Mouse (Mus musculus) liver, embryonic 12.5 days (tissue): Measurements from ENCODE around the gene Snap47. TPM values are rescaled to one million over a fixed set of nuclear protein-coding genes. Genes with fewer than 3 reads are reported as not detected.

Experiments used
- ATAC-seq: fragments of 200-750 bp; cut with Nextera tagmentation; 2 replicates; pipeline ENCODE4 v1.8.0; 2017; ENCODE audit warnings: moderate number of reproducible peaks, mild to moderate bottlenecking, moderate library complexity
- H3K27ac ChIP-seq: fragments of 300-500 bp; sonication (generic); 2 replicates; pipeline ENCODE4 v1.5.1; 2016; ENCODE audit warnings: mild to moderate bottlenecking
- H3K27me3 ChIP-seq: fragments of 300-500 bp; sonication (generic); replicated peaks from 2 replicates; pipeline ENCODE4 v1.6.1; 2016; ENCODE audit warnings: mild to moderate bottlenecking, moderate library complexity
- H3K36me3 ChIP-seq: fragments of 300-500 bp; sonication (generic); 2 replicates; pipeline ENCODE4 v1.6.1; 2016; ENCODE audit warnings: mild to moderate bottlenecking, moderate library complexity
- H3K4me1 ChIP-seq: fragments of 300-500 bp; sonication (generic); 2 replicates; pipeline ENCODE4 v1.6.1; 2016
- H3K4me2 ChIP-seq: fragments of 300-500 bp; sonication (generic); 2 replicates; pipeline ENCODE4 v1.6.1; 2016; ENCODE audit warnings: mild to moderate bottlenecking, moderate library complexity
- H3K4me3 ChIP-seq: fragments of 300-500 bp; sonication (generic); 2 replicates; pipeline ENCODE4 v1.5.1; 2016; ENCODE audit warnings: mild to moderate bottlenecking, moderate library complexity
- H3K9ac ChIP-seq: fragments of 300-500 bp; sonication (generic); 2 replicates; pipeline ENCODE4 v1.6.1; 2016; ENCODE audit warnings: mild to moderate bottlenecking, moderate library complexity
- H3K9me3 ChIP-seq: fragments of 300-500 bp; sonication (generic); replicated peaks from 2 replicates; pipeline ENCODE4 v1.6.1; 2016; ENCODE audit warnings: mild to moderate bottlenecking, moderate library complexity
- WGBS: fragments of 180-500 bp; shearing (Covaris S2); methylation state at CpG from one replicate; pipeline ENCODE4 v1.1.7; 2016; ENCODE audit not compliant: insufficient replicate concordance; 5-methylcytosine and 5-hydroxymethylcytosine counted together
- polyA plus RNA-seq: library from polyadenylated mRNA; unstranded; fragments of >200 nt; fragmentation: Nextera tagmentation; extraction: Ambion mirVana; gene quantifications from 2 replicates; pipeline ENCODE4 v1.2.1, GENCODE M21; 2016

The Snap47 gene
- polyA plus RNA-seq, 1 experiment from 2014 or later: 34.4 TPM

DNA sequence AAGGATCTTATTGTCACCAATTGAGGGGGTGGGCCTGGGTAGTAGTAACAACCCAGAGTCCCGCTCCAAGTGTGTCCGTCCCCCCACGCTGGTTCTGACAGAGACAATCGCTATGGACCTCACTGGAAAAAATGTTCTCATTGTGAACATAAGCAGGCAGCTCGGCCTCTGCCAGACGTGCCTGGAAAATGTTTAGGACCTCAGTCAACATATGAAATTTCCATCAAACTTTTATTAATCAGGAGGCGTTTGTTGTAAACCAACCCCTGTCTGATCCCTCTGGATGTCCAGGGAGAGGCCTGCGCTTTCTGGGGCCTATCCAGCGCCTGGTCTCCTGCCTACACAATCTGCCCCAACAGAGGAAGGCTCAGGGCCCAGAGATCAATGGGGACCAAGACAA, 87.0 kb downstream of the Snap47 start:
- no peak overlapping the region for H3K4me2 ChIP-seq
- no peaks in the 10 kb centered on the region for H3K36me3 ChIP-seq
- no peak for ATAC-seq
- no peaks in the 10 kb centered on the region for H3K9me3 ChIP-seq
- H3K9ac ChIP-seq: no peak overlapping the region
- 82% methylated on average over 9 of the region's 9 CpGs for WGBS
- no peak overlapping the region for H3K27ac ChIP-seq
- H3K4me1 ChIP-seq: no peaks in the 10 kb centered on the region
- no peak overlapping the region for H3K4me3 ChIP-seq
- no peaks in the 10 kb centered on the region for H3K27me3 ChIP-seq

DNA sequence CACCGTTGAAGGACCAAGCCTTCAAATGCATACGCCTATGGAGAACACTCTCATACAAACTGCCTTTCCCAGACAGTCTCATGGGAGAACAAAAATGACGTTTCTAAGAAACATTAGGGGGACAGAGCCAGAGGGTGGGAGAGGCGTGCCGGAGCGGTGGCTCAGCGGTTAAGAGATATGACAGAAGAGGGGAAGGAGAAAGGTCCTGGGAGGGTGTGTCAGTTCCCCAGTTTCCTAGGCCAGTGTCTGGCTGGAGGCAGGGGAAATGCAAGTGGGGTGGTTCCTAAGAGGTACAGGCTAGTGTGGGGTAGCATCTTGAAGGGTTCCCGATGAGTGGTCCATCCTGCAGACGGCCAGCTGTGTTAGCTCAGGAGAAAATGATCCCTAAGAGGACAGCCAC, 89.7 kb downstream of the Snap47 start:
- H3K4me1 ChIP-seq: no peaks in the 10 kb centered on the region
- no peak for ATAC-seq
- 63% methylated on average over 9 of the region's 9 CpGs for WGBS
- no peaks in the 10 kb centered on the region for H3K9me3 ChIP-seq
- H3K36me3 ChIP-seq: no peaks in the 10 kb centered on the region
- H3K4me2 ChIP-seq: no peak overlapping the region
- H3K27me3 ChIP-seq: no peaks in the 10 kb centered on the region
- H3K27ac ChIP-seq: no peak overlapping the region
- H3K4me3 ChIP-seq: no peak overlapping the region
- H3K9ac ChIP-seq: no peak overlapping the region

Other genes with a start within 250 kb of the Snap47 start
- gene Mrpl55, start 248.7 kb downstream of the Snap47 start, polyA plus RNA-seq: 78.3 and 82.8 TPM in 2 replicates
- gene 2310033P09Rik, start 242.9 kb downstream of the Snap47 start, polyA plus RNA-seq: 25.1 and 26.6 TPM in 2 replicates
- gene Arf1, start 222.9 kb downstream of the Snap47 start, polyA plus RNA-seq: 341 TPM in 2 replicates
- gene Wnt3a, start 160.4 kb downstream of the Snap47 start, polyA plus RNA-seq: 0.06 TPM in 1 of 2 replicates, not detected in the other
- 0.32 and 0.50 TPM in 2 replicates for gene Wnt9a, start 144.3 kb downstream of the Snap47 start, polyA plus RNA-seq
- gene Prss38, start 75.5 kb downstream of the Snap47 start, polyA plus RNA-seq: not detected in 2 replicates
- 7.5 and 7.7 TPM in 2 replicates for gene Jmjd4, start 1.1 kb downstream of the Snap47 start, polyA plus RNA-seq
- 1.3 and 1.7 TPM in 2 replicates for gene Zfp867, start 21.3 kb upstream of the Snap47 start, polyA plus RNA-seq
- 8.6 and 9.1 TPM in 2 replicates for gene Zkscan17, start 75.6 kb upstream of the Snap47 start, polyA plus RNA-seq
- gene Nlrp3, start 90.4 kb upstream of the Snap47 start, polyA plus RNA-seq: 0.41 and 0.43 TPM in 2 replicates
- gene Olfr222, start 125.0 kb upstream of the Snap47 start, polyA plus RNA-seq: not detected in 2 replicates
- not detected in 2 replicates for gene Olfr223, start 142.1 kb upstream of the Snap47 start, polyA plus RNA-seq
- gene Mprip, start 210.1 kb upstream of the Snap47 start, polyA plus RNA-seq: 36.4 and 38.5 TPM in 2 replicates